Mouse (Mus musculus) liver, embryonic 14.5 days (tissue): ENCODE measurements around the gene Metap2.

Experiments used
- CTCF ChIP-seq: IDR thresholded peaks from 2 replicates; pipeline ENCODE4 v1.5.1; 2016; ENCODE audit warnings: antibody characterized with exemption, low read depth, control low read depth
- EP300 ChIP-seq: IDR thresholded peaks from 2 replicates; pipeline ENCODE4 v1.6.1; 2016; ENCODE audit warnings: antibody characterized with exemption, low read depth

DNA sequence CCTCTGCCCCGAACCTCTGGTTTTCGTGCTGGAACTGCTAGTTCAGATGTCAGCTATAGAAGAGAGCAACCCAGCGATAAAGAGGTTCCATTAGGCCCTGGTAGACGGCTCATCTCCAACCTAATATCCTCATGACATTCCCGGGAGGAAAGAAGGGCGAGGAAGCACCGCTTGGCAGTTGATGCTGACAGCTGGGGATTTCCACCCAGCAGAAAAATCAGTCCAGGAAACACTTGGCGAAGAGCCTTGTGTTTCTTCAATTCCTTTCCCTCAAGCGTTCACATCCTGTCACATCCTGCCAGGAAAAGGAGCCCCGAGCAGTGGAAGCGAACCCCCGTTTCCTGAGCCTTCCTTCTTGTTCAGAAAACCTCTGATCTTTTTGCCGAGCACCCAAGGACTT is 22.3 kb upstream of the Metap2 start:
- TF ChIP-seq CTCF (no peak), EP300 (no peak)
